Mouse (Mus musculus) frontal cortex, postnatal 36 days (tissue): ENCODE measurements around the gene Ndufa8.
A peak's percentile ranks its signal among the peaks of the same experiment; 100 is the strongest.

ENCODE experiments used
- DNase-seq, 2 experiments: peaks; one replicate each; pipeline ENCODE4 v3.0.0; 2022; ENCODE audit warnings: low spot score in 2 of 2

Gene Ndufa8

DNA sequence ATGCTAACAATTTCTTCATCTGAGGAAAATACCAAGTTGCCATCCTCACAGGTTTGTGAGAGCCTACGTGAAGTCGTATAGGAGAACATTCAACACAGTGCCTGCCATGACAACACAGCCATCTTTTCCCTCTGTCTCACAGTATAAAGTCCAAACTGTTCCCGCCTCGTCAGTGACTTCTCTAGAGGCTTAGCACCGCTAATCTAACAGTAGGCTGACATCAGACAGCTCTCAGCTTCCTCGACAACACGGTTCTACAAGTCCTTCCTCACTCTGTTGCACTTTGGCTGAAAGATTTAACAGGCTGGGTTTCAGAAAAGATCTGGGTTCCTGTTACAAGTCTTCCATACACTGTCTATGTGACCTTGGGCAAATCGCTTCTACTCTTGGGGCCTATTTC lies 1.0 kb downstream of the Ndufa8 start:
- DNase-seq: no peak

DNA sequence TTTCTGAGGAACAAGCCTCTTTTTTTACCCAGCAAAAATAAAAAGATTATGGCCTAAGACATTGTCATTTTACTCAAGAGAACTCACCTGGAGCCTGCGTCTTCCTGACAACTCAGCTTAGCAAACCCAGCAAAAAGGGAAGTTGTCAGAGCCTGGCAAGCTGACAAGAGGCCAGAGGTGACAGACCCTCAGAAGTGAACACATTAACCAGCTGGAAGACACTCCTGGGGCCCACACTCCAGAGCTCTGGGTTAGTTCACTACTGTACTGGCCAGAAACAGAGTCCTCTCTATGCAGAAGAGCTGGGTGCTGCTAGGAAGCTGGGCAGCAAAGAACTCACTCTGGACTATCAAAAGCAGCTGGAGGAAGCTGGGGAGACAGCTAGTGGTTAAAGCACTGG lies 8.3 kb downstream of the Ndufa8 start:
- DNase-seq: no peak

DNA sequence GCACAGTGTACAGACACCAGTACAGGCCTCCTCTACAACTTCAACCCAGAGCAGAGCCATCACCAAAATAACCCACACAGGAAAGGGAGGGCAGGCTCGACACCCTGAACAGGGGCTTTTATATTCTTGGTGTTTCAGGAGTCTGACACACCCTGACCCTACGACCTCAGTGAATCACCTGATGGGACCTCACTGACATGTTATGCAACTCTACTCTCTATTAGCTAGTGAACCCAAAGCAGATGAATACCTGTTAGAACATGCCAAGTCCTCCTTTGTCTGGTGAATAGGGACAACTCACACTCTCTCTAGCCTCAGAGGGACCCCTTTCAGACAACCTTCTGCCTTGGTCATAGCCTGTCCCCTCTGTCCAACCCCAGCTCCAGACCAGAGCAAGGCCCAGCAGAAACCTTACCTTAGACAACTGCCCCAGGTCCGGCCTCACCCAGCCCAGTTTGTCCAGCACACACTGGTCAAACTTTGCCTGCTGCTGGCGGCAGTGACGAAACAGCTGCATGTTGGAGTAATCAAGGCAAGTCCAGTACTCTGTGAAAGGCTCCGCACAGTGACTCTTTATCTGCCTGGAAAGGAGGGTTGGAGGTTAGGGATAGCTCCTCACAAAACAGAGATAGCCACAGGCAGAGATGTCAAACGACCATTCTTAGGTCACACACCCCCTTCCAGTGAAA lies 9.8 kb downstream of the Ndufa8 start:
- DNase-seq: no peak

DNA sequence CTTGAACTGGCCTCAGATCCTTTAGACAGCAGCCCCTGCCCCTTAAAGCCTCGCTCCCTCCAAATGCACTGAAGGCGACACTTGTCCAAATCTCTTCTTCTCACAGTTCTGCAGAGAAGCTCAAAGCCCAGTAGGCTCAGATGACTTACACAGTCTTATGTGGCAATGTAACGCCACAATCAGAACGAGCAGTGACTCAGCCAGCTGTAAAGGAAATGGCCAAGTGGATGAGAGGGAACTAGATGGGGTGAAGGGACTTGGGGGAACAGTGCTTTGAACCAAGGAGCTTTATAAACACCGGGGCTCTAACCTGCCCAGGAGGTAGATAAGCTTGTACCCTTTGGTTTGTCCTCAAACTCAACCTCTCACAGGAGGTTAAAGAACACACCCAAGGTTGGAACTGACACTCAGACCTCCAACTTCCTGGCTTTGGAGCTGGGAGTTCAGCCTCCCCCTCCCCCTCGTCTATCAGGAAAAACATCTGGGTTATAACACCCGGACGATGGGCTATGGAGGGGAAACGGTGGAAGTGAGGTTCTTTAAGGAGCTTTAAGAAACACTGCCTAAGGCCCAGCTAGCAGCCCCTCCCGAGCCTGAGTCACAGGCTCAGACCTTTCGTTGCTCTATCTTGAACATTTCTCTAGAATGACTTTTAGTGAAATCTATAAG lies 13.7 kb downstream of the Ndufa8 start:
- DNase-seq: no peak

DNA sequence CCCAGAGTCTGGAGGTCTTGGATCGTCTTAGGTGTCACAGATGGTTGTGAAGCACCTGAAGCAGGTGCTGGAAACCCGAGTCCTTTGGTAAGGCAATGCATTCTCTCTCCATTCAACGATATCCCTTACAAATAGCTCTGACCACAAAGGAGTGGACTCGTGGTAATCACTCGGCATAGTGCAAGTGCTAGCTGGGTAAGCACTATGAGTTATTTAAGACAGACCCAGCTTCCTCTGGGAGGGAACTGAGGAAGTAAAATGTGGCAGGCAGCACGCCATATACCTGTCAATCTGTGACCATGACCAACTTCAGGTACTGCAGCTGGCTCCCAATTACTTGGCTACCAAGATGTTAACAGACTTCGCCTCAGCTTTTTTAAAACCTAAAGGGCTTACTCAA lies 14.3 kb downstream of the Ndufa8 start:
- no peak for DNase-seq

DNA sequence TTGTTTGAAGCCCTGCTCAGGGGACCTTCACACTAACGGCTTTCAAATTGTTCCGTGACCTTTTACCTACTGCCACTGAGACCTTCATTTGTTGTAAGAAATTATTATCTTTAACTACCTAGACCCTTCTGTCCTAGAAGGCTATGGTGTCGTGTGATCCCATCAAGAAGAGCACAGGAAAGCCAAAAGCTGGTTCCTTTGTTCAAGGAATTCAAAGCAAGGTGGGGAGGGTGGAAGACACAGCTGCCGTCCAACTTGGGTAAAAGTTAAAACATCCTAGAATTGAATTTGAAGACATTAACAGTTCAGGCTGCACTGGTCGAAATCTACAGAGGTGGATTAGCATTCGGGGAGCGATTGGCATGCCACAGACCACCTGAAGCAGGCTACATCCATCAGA lies 15.2 kb downstream of the Ndufa8 start:
- no peak for DNase-seq

DNA sequence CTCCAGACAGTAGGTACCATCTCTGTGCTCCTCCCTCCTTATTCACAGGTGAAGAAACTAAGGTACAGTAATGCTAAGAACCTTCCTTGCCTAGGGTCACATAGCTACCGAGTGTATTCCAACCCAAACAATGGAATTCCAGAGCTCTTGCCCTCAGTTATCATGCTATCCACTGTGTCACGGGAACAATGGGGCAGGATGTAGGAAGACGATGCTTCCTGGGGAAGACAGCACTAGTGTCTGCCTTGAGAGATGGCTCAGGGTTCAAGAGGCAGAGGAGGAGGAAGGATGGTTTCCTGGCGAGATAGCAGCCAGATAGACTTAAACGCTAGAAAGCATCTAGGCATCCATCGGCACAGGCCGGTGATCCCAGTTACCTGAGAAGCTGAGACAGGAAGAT lies 16.3 kb downstream of the Ndufa8 start:
- DNase-seq: no peak

DNA sequence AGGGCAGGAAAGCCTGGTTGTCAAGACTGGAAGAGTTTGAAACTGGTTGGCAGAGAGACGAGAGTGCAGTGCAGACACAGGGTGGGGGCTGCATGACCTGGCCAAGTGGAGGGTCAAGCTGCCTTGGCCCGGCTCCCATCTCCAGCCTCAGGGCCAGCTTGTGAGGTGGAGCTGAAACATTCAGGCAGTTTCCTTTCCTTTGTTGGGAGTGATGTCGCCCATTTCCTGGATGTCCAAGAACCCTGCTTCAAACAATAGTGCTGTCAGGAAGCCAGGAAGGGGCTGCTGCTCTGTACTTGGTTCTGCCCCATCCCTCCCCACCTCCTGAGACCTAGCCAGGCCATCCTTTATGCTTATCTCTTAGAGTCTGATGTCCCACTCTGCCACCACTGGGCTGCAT lies 25.9 kb downstream of the Ndufa8 start:
- no peak for DNase-seq

DNA sequence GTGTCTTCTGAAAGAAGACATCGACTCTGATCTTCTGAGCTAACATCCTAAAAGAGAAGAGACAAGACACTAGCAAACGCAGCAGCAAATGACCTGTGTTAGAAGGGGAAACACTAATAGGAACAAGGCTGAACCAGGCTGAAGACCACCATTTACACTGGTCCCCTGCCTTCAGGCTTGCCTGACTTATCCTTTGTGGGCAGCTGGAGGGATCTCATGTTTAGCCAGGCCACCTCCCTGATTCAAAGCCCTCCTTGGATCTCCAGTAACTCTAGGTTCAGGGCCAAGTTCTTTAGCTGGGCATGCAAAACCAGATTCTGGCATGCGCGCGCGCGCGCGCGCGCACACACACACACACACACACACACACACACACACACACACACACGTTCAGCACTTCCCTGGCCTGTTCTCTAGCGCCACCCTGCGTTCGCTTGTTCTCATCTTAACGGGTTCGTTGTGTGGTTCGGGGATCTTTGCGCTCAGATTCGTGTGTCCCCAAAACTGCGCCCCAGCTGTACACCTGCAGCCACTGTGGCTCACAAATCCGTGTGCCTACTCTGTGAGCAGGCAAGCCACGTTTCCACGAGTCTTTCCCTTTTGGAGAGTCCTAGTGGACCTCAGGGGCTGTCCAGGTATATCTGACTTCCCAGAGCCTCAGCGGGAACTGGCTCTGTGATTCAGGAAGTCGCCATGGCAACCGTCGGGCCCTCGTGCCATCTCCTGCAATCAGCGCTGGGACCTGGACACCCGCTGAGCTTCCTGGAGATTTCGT lies 27.6 kb downstream of the Ndufa8 start:
- DNase-seq: peak; percentile 84 to 89

DNA sequence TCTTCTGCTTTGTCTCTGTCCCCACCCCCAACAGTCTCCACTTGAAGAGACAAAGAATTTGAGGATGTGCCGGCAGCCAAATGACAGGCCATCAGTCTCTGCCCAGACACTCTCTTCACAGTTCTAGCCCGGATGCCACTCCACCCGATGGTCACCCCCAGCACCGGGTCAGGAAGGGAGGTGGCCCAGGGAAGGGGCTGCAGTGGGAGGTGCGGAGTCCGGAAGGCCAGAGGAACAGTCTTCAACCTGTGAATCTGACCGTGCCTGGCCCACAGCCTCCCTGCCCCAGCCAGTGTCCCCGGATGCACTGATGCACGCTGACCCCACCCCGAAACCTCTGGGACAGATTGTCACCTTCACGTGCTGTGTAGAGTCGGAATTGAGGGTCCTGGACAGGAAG lies 36.2 kb downstream of the Ndufa8 start:
- no peak for DNase-seq

DNA sequence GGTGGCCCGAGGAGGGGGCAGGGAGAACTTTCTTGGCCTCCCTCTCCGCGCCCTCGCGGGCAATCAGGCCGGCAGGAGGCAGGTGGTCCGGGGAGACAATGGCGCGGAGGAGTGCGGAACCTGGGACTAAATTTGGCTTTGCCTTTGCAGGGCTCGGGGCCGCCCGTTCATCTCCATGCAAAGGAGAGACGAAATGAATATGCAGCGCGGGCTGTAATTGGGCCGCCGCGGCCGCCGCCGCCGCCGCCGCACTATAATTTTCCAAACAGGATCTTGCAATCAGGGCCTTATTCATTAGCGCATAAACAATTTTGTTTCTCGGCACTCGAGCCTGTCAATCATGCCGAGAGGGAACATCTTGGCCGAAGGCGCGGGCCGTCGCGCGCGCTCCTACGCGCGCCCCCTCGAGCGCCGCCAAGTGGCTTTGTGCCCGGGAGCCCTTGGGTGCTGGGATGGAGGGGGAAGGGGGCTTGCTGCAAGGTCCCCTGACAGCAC lies 37.8 kb downstream of the Ndufa8 start:
- DNase-seq: peak in 1 of 2 experiments; percentile 59

DNA sequence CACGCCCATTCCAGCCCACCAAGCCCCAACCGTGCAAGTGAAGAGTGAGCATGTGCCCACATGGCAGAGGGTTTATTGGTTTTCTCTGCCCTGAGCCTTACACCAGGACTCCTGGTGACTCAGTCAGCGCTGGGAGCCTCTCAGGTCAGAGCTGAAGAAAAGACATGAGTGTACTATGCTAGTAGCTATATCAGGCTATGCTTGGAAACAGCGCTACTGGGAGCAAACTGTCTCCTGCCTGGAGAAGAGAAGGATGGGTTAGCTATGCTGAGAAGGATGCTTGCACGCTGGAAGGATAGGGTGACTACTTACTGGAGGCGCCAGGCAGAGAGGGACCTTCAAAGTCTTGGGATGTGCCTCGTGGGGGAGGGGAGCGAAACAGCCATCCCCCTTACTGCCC lies 38.6 kb downstream of the Ndufa8 start:
- no peak for DNase-seq

DNA sequence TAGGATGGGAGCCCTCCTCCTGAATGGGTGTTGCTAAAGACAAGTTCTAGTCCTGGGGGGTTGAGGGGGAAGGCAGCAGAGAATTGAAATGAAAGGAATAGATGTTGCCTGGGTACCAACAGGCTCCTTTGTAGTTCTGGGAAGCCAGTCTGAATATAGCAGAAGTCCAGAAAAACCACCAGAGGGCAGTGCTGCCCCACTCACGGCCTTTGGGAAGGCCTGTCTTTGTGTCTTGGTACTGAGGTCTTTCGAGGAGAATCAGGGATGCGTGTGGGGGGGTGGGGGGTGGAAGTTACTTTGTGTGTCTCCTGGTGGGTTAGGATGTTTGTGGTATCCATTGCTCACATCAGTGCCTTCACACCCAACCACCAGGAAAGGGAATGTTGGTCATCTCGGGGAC lies 39.8 kb downstream of the Ndufa8 start:
- DNase-seq: peak in 1 of 2 experiments; percentile 54

DNA sequence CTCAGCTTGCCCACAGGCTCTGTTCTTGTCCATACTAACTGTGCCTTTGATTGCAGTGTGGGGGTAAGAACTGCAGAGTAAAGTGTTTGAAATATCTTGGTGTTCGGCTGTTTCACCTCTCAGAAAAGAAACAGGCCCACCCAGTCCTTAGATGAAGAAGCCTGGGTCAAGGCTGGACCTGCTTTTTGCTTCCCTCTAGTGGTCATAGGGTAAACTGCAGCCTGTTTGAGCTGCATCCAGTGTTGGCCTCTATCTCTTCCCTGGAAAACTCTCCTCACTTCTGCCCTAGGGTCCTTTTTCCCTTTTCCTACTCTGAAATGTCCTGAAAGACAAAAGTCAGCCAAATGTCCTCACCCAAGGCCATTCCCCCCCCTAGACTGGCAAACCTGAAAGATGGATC lies 41.1 kb downstream of the Ndufa8 start:
- DNase-seq: peak in 1 of 2 experiments; percentile 48

DNA sequence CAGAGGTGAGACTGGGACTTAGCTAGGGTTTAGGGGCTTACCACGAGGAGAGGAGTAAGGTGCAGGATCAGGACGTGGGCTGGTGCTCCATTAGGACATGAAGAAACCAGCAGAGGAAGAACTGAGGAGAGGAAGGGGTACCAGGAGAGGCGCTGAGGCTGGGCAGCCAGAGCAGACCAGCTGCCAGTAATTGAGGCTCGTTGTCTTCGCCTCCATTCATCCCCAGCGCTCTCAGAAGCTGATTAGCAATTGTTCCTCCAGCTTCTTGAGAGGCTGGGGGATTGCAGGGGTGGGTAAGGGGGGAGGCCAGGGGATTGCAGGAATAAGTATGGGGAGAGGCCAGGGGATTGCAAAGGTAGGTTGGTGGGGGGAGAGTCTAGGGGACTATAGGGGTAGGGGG lies 47.0 kb downstream of the Ndufa8 start:
- DNase-seq: no peak

DNA sequence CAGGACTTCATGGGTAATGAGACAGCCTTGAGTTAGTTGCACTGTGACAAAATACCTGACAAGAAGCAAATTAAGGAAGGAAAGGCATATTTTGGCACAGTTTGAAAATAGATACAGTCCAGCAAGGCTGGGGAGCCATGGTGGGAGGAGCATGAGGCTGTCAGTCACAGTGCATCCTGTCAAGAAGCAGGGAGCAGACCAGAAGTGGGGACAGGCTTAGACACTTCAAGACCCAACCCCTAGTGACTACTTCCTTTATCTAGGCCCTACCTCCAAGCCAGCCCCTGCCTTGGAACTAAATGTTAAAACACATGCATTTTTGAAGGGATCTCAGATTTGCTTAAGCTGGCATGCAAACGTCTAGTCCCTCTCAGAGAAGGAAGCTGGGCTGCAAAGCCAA lies 48.8 kb downstream of the Ndufa8 start:
- no peak for DNase-seq

DNA sequence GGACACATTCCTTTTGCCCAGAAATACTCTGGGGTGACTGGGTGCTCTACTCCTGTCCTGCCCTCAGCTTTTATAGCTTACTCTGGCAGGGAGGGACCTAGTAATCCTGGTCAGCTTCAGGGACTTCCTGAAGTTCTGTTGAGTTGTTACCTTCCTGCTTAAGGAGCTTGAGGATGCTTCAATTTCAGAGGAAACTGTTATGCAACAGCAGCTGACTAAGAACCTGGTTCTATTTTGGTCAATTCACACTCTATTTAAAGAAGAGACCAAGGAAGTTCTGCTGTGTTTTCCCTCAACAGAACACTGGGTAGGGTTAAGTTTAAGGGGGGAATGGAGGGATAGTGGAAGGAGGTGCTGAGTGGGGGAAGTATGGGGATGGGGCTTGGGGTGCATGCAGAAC lies 50.0 kb downstream of the Ndufa8 start:
- DNase-seq: no peak

DNA sequence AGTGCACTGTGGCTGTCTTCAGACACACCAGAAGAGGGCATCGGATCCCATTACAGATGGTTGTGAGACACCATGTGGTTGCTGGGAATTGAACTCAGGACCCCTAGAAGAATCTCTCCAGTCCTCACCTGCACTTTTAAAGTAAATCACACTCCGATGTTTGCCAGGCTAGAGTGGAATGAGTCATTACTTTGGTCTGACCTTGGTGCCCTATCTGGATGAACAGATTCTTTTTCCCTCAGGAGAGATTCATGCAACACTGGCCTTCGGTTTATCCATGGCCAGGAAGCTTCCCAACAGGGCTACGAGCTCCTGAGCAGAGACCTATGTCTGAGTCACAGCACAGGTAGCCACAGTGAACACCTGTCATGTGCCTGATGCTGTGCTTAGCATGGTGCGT lies 50.8 kb downstream of the Ndufa8 start:
- DNase-seq: no peak

DNA sequence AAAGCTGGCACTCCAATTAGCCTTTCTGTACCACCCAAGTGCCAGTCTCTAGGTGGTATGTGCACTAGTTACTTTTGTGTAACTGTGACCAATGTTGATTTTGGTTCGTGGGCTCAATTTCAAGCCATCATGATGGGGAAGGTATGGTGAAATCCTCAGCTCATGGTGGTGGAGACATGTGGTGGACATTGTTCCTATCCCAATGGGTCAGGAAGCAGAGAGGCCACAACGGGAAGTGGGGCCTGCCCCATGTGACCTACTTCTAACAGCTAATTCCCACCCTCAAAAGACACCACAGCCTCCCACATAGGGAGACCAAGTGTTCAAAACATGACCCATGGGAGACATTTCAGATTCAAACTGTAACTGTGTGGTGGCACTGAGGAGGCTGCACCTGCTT lies 52.5 kb downstream of the Ndufa8 start:
- DNase-seq: no peak

DNA sequence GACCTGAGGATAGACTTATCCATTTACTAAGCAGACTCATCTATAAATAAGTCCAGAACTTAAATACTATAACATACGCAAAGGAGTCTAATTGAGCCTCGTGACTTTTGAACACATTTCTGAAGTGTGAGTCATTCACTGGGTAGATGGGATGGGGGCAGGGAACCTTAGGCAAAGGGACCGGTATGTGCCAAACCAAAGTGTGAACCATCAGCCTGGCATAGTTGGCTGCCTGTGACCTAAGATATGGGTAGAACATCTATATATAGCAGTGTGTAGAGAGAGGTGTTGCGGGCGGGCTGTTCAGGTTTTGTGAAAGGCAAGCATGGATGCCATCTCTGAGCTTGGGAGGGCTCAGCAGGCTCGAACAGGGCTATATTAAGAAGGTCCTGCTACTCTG lies 54.9 kb downstream of the Ndufa8 start:
- no peak for DNase-seq

DNA sequence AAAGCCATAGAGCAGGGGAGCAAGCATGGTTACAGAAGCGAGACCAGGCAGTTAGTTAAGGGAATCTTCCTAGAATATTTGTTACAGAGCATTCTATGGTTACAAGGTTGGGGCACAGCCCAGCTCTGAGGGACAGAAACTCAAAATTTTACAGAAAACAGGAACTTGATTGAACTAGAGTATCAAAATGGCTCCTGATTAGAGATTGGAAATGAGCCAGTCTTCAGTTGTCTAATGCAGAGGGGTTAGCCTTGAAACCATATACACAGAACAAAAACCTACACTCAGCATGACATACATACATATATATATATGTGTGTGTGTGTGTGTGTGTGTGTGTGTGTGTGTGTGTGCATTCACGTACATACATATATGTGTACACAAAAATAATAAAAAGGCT lies 55.7 kb downstream of the Ndufa8 start:
- no peak for DNase-seq

DNA sequence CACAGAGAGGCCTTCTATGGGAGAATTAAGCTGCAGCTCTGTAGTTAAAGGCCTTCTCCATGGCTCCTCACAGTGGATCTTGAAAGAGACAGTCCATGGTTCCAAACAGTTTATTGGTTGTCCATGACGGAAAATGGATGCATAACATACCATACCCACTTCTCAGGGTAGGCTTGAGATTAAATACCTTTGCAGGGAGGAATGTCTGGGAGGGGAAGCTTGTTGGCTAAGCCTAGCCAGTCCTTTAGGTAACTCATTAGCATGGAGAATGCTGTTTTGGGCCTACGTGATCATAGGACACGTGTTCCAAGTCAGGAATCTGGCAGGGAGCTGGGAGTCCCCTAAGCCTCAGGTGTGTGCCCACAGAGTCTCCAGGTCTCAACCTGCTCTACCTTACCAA lies 56.9 kb downstream of the Ndufa8 start:
- no peak for DNase-seq
